Mouse (Mus musculus): ENCODE measurements around the gene Mfsd6l. TPM values are rescaled to one million over a fixed set of nuclear protein-coding genes. Genes with fewer than 3 reads are reported as not detected.
A peak's percentile ranks its signal among the peaks of the same experiment; 100 is the strongest.

Mfsd6l gene
- polyA plus RNA-seq, 1 experiment from 2014 or later, result 0.92 TPM

GRCm38 (mm10) chr11:68564356-68565031 is 8.5 kb downstream of the Mfsd6l start:
- H3K9me3 ChIP-seq (ENCODE audit: control insufficient read depth, low read length), result no peaks in the 10 kb centered on the region
- no peak overlapping the region for H3K9ac ChIP-seq (ENCODE audit: low read depth, low read length)
- WGBS, result 71% methylated on average over 13 of the region's 13 CpGs
- H3K4me2 ChIP-seq (ENCODE audit: low read depth, low read length), result no peak overlapping the region
- no peak for DNase-seq (ENCODE audit: low spot score)
- no peak for ATAC-seq (ENCODE audit: low read depth)
- H3K27ac ChIP-seq (replicated peaks; ENCODE audit: low read depth, low read length), result no peak overlapping the region
- no peak overlapping the region for H3K4me3 ChIP-seq (ENCODE audit: low read depth, low read length)
- no peaks in the 10 kb centered on the region for H3K4me1 ChIP-seq (ENCODE audit: control insufficient read depth, insufficient read depth, low read length)
- no peaks in the 10 kb centered on the region for H3K27me3 ChIP-seq (replicated peaks; ENCODE audit: control insufficient read depth, insufficient read depth, low read length)
- no peaks in the 10 kb centered on the region for H3K36me3 ChIP-seq (ENCODE audit: control insufficient read depth, insufficient read depth, low read length)

- no peak for DNase-seq (ENCODE audit: low spot score)
- Histone ChIP-seq H3K4me3 (ENCODE audit: low read depth, low read length) (no peak overlapping the region), H3K9me3 (ENCODE audit: control insufficient read depth, low read length) (no peaks in the 10 kb centered on the region), H3K4me1 (ENCODE audit: control insufficient read depth, insufficient read depth, low read length) (no peaks in the 10 kb centered on the region), H3K4me2 (ENCODE audit: low read depth, low read length) (no peak overlapping the region), H3K27me3 (replicated peaks; ENCODE audit: control insufficient read depth, insufficient read depth, low read length) (no peaks in the 10 kb centered on the region), H3K9ac (ENCODE audit: low read depth, low read length) (no peak overlapping the region), H3K36me3 (ENCODE audit: control insufficient read depth, insufficient read depth, low read length) (no peaks in the 10 kb centered on the region), H3K27ac (replicated peaks; ENCODE audit: low read depth, low read length) (no peak overlapping the region)
- 80% methylated on average over 3 of the region's 3 CpGs for WGBS
- no peak for ATAC-seq (ENCODE audit: low read depth)
These were observed 9.0 kb downstream of the Mfsd6l start for GRCm38 (mm10) chr11:68565032-68565429.

GRCm38 (mm10) chr11:68566447-68567059 is 10.6 kb downstream of the Mfsd6l start:
- peak; percentile 70; the same call in 1 of the 2 replicates for ATAC-seq (ENCODE audit: low read depth)
- 19% methylated on average over 17 of the region's 17 CpGs for WGBS
- Histone ChIP-seq H3K4me2 (ENCODE audit: low read depth, low read length) (peak overlapping the region; percentile 61), H3K4me1 (ENCODE audit: control insufficient read depth, insufficient read depth, low read length) (no peaks in the 10 kb centered on the region; the same call in 1 of the 2 replicates), H3K36me3 (ENCODE audit: control insufficient read depth, insufficient read depth, low read length) (no peaks in the 10 kb centered on the region), H3K27ac (replicated peaks; ENCODE audit: low read depth, low read length) (no peak overlapping the region), H3K9ac (ENCODE audit: low read depth, low read length) (0 out of 2 replicates have a peak overlapping the region, but pooled peaks have one; percentile 23), H3K4me3 (ENCODE audit: low read depth, low read length) (peak overlapping the region; percentile 27), H3K9me3 (ENCODE audit: control insufficient read depth, low read length) (no peaks in the 10 kb centered on the region), H3K27me3 (replicated peaks; ENCODE audit: control insufficient read depth, insufficient read depth, low read length) (no peaks in the 10 kb centered on the region)
- DNase-seq (ENCODE audit: low spot score), result peak; percentile 91

- Histone ChIP-seq H3K9ac (ENCODE audit: low read depth, low read length) (no peak overlapping the region), H3K27ac (replicated peaks; ENCODE audit: low read depth, low read length) (no peak overlapping the region), H3K4me3 (ENCODE audit: low read depth, low read length) (no peak overlapping the region), H3K4me1 (ENCODE audit: control insufficient read depth, insufficient read depth, low read length) (no peaks in the 10 kb centered on the region; the same call in 1 of the 2 replicates), H3K27me3 (replicated peaks; ENCODE audit: control insufficient read depth, insufficient read depth, low read length) (no peaks in the 10 kb centered on the region), H3K9me3 (ENCODE audit: control insufficient read depth, low read length) (no peaks in the 10 kb centered on the region), H3K36me3 (ENCODE audit: control insufficient read depth, insufficient read depth, low read length) (no peaks in the 10 kb centered on the region), H3K4me2 (ENCODE audit: low read depth, low read length) (no peak overlapping the region)
- WGBS, result 82% methylated on average over 5 of the region's 5 CpGs
- ATAC-seq (ENCODE audit: low read depth), result no peak
- DNase-seq (ENCODE audit: low spot score), result no peak
These were observed 14.9 kb downstream of the Mfsd6l start for GRCm38 (mm10) chr11:68570861-68571260.

DNA sequence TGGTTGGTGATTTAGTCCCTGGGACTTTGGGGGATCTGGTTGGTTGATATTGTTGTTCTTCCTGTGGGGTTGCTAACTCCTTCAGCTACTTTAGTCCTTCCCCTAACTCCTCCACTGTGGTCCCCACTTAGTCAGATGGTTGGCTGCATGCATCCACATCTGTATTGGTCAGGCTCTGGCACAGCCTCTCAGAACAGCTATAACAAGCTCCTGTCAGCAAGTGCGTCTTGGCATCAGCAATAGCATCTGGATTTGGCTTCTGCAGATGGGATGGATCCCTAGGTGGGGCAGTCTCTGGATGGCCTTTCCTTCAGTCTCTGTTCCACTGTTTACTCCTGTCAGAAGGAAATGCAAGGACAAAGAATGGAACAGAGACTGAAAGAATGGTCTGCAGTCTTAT is 21.1 kb downstream of the Mfsd6l start:
- Histone ChIP-seq H3K4me2 (ENCODE audit: low read depth, low read length) (no peak overlapping the region), H3K4me3 (ENCODE audit: low read depth, low read length) (no peak overlapping the region), H3K27me3 (replicated peaks; ENCODE audit: control insufficient read depth, insufficient read depth, low read length) (no peaks in the 10 kb centered on the region), H3K9ac (ENCODE audit: low read depth, low read length) (no peak overlapping the region), H3K27ac (replicated peaks; ENCODE audit: low read depth, low read length) (no peak overlapping the region), H3K36me3 (ENCODE audit: control insufficient read depth, insufficient read depth, low read length) (no peaks in the 10 kb centered on the region), H3K9me3 (ENCODE audit: control insufficient read depth, low read length) (no peaks in the 10 kb centered on the region), H3K4me1 (ENCODE audit: control insufficient read depth, insufficient read depth, low read length) (peaks cover 11% of the 10 kb centered on the region)
- no peak for DNase-seq (ENCODE audit: low spot score)
- WGBS, result 83% methylated on average over 1 of the region's 1 CpGs
- ATAC-seq (ENCODE audit: low read depth), result no peak

DNA sequence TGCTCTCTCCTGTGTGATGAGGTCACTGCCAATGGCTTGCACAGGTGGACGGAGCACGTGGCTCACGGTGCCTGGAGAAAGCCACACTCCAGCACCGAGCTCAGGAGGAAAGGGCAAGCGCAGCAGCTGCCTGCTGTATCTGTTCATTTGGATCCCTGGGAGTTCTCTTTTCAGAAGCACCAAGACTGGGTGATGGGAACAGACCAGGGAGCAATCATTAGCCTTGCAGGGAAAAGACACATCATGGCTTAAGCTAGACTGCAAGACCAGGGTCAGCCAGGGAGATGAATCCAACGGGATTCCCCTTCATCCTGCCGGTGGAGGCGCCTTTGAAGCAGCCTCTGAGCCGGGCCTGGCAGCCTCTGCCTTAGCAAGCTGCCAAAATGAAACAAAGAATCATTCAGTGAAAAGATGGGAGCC is 23.5 kb downstream of the Mfsd6l start:
- 27% methylated on average over 9 of the region's 9 CpGs for WGBS
- no peaks in the 10 kb centered on the region for H3K9me3 ChIP-seq (ENCODE audit: control insufficient read depth, low read length)
- no peaks in the 10 kb centered on the region for H3K36me3 ChIP-seq (ENCODE audit: control insufficient read depth, insufficient read depth, low read length)
- H3K4me1 ChIP-seq (ENCODE audit: control insufficient read depth, insufficient read depth, low read length), result peaks cover 15% of the 10 kb centered on the region
- no peak overlapping the region for H3K4me3 ChIP-seq (ENCODE audit: low read depth, low read length)
- DNase-seq (ENCODE audit: low spot score) (peak; percentile 67), ATAC-seq (ENCODE audit: low read depth) (no peak)
- H3K27ac ChIP-seq (replicated peaks; ENCODE audit: low read depth, low read length), result no peak overlapping the region
- H3K27me3 ChIP-seq (replicated peaks; ENCODE audit: control insufficient read depth, insufficient read depth, low read length), result no peaks in the 10 kb centered on the region
- H3K4me2 ChIP-seq (ENCODE audit: low read depth, low read length), result 0 out of 2 replicates have a peak overlapping the region, but pooled peaks have one; percentile 10
- H3K9ac ChIP-seq (ENCODE audit: low read depth, low read length), result peak overlapping the region; percentile 30; the same call in 1 of the 2 replicates

GRCm38 (mm10) chr11:68580566-68580965 is 24.6 kb downstream of the Mfsd6l start:
- H3K4me3 ChIP-seq (ENCODE audit: low read depth, low read length), result no peak overlapping the region
- H3K4me1 ChIP-seq (ENCODE audit: control insufficient read depth, insufficient read depth, low read length), result peaks cover 15% of the 10 kb centered on the region
- ATAC-seq (ENCODE audit: low read depth) (no peak), DNase-seq (ENCODE audit: low spot score) (peak; percentile 37)
- H3K36me3 ChIP-seq (ENCODE audit: control insufficient read depth, insufficient read depth, low read length), result no peaks in the 10 kb centered on the region
- H3K9me3 ChIP-seq (ENCODE audit: control insufficient read depth, low read length), result no peaks in the 10 kb centered on the region
- no peaks in the 10 kb centered on the region for H3K27me3 ChIP-seq (replicated peaks; ENCODE audit: control insufficient read depth, insufficient read depth, low read length)
- H3K4me2 ChIP-seq (ENCODE audit: low read depth, low read length), result no peak overlapping the region
- 34% methylated on average over 5 of the region's 6 CpGs for WGBS
- H3K9ac ChIP-seq (ENCODE audit: low read depth, low read length), result no peak overlapping the region
- no peak overlapping the region; the same call in 1 of the 2 replicates for H3K27ac ChIP-seq (replicated peaks; ENCODE audit: low read depth, low read length)

- DNase-seq (ENCODE audit: low spot score) (peak; percentile 40), ATAC-seq (ENCODE audit: low read depth) (no peak)
- Histone ChIP-seq H3K4me1 (ENCODE audit: control insufficient read depth, insufficient read depth, low read length) (peaks cover 15% of the 10 kb centered on the region), H3K9ac (ENCODE audit: low read depth, low read length) (no peak overlapping the region), H3K27me3 (replicated peaks; ENCODE audit: control insufficient read depth, insufficient read depth, low read length) (no peaks in the 10 kb centered on the region), H3K9me3 (ENCODE audit: control insufficient read depth, low read length) (no peaks in the 10 kb centered on the region), H3K27ac (replicated peaks; ENCODE audit: low read depth, low read length) (no peak overlapping the region), H3K4me3 (ENCODE audit: low read depth, low read length) (no peak overlapping the region), H3K36me3 (ENCODE audit: control insufficient read depth, insufficient read depth, low read length) (no peaks in the 10 kb centered on the region), H3K4me2 (ENCODE audit: low read depth, low read length) (no peak overlapping the region)
- WGBS, result 74% methylated on average over 13 of the region's 13 CpGs
These were observed 27.2 kb downstream of the Mfsd6l start for GRCm38 (mm10) chr11:68583225-68583624.
